Mouse (Mus musculus) kidney, adult 2 months (tissue): ENCODE data around the gene Vac14. TPM values are rescaled to one million over a fixed set of nuclear protein-coding genes. Genes with fewer than 3 reads are reported as not detected.

ENCODE experiments used
- DNase-seq: peaks from one replicate; pipeline ENCODE4 v3.0.0; 2021
- H3K27ac ChIP-seq: fragments of 200-500 bp; 2 replicates; pipeline ENCODE4 v1.5.1; 2012; ENCODE audit warnings: low read depth, low read length, control low read depth, inconsistent platforms; ENCODE audit not compliant: insufficient read depth
- H3K27me3 ChIP-seq: fragments of 200-500 bp; replicated peaks from 2 replicates; pipeline ENCODE4 v1.6.1; 2012; ENCODE audit warnings: mild to moderate bottlenecking, moderate library complexity, low read length, inconsistent platforms; ENCODE audit not compliant: control insufficient read depth, insufficient read depth
- H3K36me3 ChIP-seq: fragments of 200-500 bp; 2 replicates; pipeline ENCODE4 v1.6.1; 2012; ENCODE audit warnings: mild to moderate bottlenecking, moderate library complexity, low read length, inconsistent platforms; ENCODE audit not compliant: control insufficient read depth, insufficient read depth
- H3K4me1 ChIP-seq: fragments of 200-500 bp; 2 replicates; pipeline ENCODE4 v1.6.1; 2011; ENCODE audit warnings: low read length; ENCODE audit not compliant: control insufficient read depth, insufficient read depth
- H3K4me3 ChIP-seq: fragments of 200-500 bp; 2 replicates; pipeline ENCODE4 v1.5.1; 2011; ENCODE audit warnings: mild to moderate bottlenecking, low read depth, low read length, control low read depth; ENCODE audit not compliant: insufficient read depth
- CTCF ChIP-seq: fragments of 200-500 bp; conservative IDR thresholded peaks from 2 replicates; pipeline ENCODE4 v1.5.1; 2011; ENCODE audit warnings: low read depth, mild to moderate bottlenecking, control low read depth, low read length, moderate library complexity, mixed read lengths; ENCODE audit not compliant: insufficient read depth, insufficient read length
- POLR2A ChIP-seq: fragments of 200-500 bp; IDR thresholded peaks from one replicate; pipeline ENCODE4 v1.6.1; 2011; ENCODE audit warnings: low read depth, low read length, control low read depth
- WGBS: fragments of 180-500 bp; shearing (Covaris S2); methylation state at CpG from one replicate; pipeline ENCODE4 v1.1.7; 2018; 5-methylcytosine and 5-hydroxymethylcytosine counted together
- polyA plus RNA-seq: library from polyadenylated mRNA; depleted of rRNA; stranded (reverse); fragments of >200 nt; gene quantifications from 2 replicates; pipeline ENCODE4 v1.2.3, GENCODE M21; 2012

The Vac14 gene
- polyA plus RNA-seq, 1 experiment = 36.8 TPM

- no peaks in the 10 kb centered on the region for H3K36me3 ChIP-seq
- no peak for TF ChIP-seq POLR2A
- no peak for TF ChIP-seq CTCF
- peak overlapping the region; percentile 32 for H3K27ac ChIP-seq
- H3K27me3 ChIP-seq = no peaks in the 10 kb centered on the region
- no peaks in the 10 kb centered on the region for H3K4me1 ChIP-seq
- 65% methylated on average over 8 of the region's 8 CpGs for WGBS
- no peak overlapping the region for H3K4me3 ChIP-seq
- DNase-seq = no peak
These were observed 51.7 kb downstream of the Vac14 start for GRCm38 (mm10) chr8:110669932-110670628.

DNA sequence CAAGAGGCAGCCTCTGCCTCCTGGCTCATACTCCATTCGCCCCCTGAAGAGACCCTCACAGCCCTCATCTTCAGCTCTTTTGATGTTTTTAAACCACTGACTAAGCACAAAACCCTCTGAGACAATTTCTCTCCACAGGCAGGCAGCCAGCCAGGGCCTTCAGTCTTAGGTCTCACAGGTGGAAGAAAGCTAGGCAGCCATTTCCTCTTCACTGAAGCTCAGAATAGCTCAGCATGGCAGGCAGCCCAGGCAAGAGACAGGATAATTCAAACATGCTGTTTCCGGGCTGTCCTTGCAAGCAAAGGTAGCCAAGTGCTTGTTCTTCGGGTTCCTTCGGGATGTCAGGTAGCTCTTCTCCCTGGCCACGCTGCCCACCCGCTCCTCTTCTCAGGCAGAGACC lies 52.9 kb downstream of the Vac14 start:
- peak overlapping the region; percentile 64 for H3K27ac ChIP-seq
- 77% methylated on average over 6 of the region's 6 CpGs for WGBS
- H3K4me3 ChIP-seq = no peak overlapping the region
- H3K36me3 ChIP-seq = no peaks in the 10 kb centered on the region
- DNase-seq = peak; percentile 86
- no peaks in the 10 kb centered on the region for H3K27me3 ChIP-seq
- TF ChIP-seq POLR2A = no peak
- TF ChIP-seq CTCF = no peak
- no peaks in the 10 kb centered on the region for H3K4me1 ChIP-seq

- Histone ChIP-seq H3K4me3 (no peak overlapping the region), H3K36me3 (no peaks in the 10 kb centered on the region), H3K27me3 (no peaks in the 10 kb centered on the region), H3K4me1 (no peaks in the 10 kb centered on the region), H3K27ac (peak overlapping the region; percentile 64)
- WGBS = 65% methylated on average over 2 of the region's 2 CpGs
- DNase-seq = peak; percentile 72
- no peak for TF ChIP-seq POLR2A
- TF ChIP-seq CTCF = no peak
These were observed 53.7 kb downstream of the Vac14 start for GRCm38 (mm10) chr8:110672133-110672532.

DNA sequence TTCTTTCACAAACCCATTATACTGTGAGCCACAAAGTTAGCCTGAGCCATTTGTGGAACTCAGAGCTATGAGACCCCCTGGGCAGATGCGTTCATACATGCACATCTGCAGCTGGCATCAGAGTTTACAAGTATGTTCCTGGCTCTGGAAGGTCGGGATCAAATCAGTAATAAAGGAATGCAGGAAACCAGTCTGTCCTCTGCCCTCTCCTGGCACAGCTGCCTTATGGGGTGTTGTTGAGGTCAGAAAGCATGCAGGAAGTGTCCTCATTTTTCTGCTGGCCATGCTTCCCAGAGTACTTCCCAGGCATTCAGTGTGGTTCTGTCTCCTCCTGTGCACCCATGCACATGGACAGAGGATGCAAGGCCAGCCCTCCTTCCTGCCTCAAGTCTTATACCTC lies 54.8 kb downstream of the Vac14 start:
- peak overlapping the region; percentile 24; the same call in 1 of the 2 replicates for H3K27ac ChIP-seq
- no peaks in the 10 kb centered on the region for H3K27me3 ChIP-seq
- 51% methylated on average over 2 of the region's 2 CpGs for WGBS
- H3K36me3 ChIP-seq = no peaks in the 10 kb centered on the region
- no peak overlapping the region for H3K4me3 ChIP-seq
- no peaks in the 10 kb centered on the region for H3K4me1 ChIP-seq
- DNase-seq = peak; percentile 65
- TF ChIP-seq POLR2A = no peak
- TF ChIP-seq CTCF = no peak

- 100% methylated on average over 1 of the region's 1 CpGs for WGBS
- DNase-seq = no peak
- Histone ChIP-seq H3K36me3 (no peaks in the 10 kb centered on the region), H3K4me1 (no peaks in the 10 kb centered on the region), H3K4me3 (no peak overlapping the region), H3K27ac (no peak overlapping the region), H3K27me3 (no peaks in the 10 kb centered on the region)
- TF ChIP-seq POLR2A = no peak
- TF ChIP-seq CTCF = no peak
These were observed 56.2 kb downstream of the Vac14 start for GRCm38 (mm10) chr8:110674589-110674988.

DNA sequence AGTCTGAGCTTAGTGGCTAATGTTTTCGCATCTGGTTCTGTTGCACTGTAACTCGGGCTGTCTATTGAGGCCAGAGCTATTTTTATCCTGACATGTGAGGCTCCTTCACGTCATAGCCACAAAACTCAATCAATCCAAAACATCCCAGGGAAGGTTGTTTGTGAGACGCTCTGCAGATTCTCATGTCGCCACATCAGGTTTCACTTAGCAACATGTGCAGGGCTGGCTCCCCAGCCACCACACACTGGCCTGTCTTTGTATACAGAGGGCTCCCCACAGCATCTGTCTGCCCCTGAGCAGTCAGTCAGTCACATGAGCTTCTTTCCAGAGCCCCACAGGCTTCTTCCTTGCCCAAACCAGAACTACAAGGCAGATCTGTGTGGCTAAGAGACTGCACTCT lies 58.3 kb downstream of the Vac14 start:
- Histone ChIP-seq H3K36me3 (no peaks in the 10 kb centered on the region), H3K4me1 (no peaks in the 10 kb centered on the region), H3K27ac (no peak overlapping the region), H3K27me3 (no peaks in the 10 kb centered on the region), H3K4me3 (no peak overlapping the region)
- no peak for TF ChIP-seq POLR2A
- no peak for TF ChIP-seq CTCF
- 86% methylated on average over 5 of the region's 5 CpGs for WGBS
- DNase-seq = no peak

GRCm38 (mm10) chr8:110677174-110677660 lies 58.8 kb downstream of the Vac14 start:
- no peaks in the 10 kb centered on the region for H3K27me3 ChIP-seq
- H3K4me1 ChIP-seq = no peaks in the 10 kb centered on the region
- no peaks in the 10 kb centered on the region for H3K36me3 ChIP-seq
- WGBS = 93% methylated on average over 5 of the region's 5 CpGs
- H3K4me3 ChIP-seq = no peak overlapping the region
- no peak for DNase-seq
- no peak for TF ChIP-seq POLR2A
- no peak for TF ChIP-seq CTCF
- H3K27ac ChIP-seq = no peak overlapping the region
